Mouse (Mus musculus): ENCODE data around the gene Kcns3.

- no peak for TF ChIP-seq CTCF (conservative IDR thresholded peaks at IDR 0.05; ENCODE audit: low read length)
- TF ChIP-seq NANOG (IDR thresholded peaks at IDR 0.05; ENCODE audit: borderline replicate concordance, low read length) = no peak
- no peak for TF ChIP-seq POU5F1 (IDR thresholded peaks at IDR 0.05; ENCODE audit: borderline replicate concordance, low read length)
Observed at GRCm38 (mm10) chr12:11088626-11089372, 62.1 kb downstream of the Kcns3 start.
